Mouse (Mus musculus) thymus, postnatal 0 days (tissue): ENCODE results near the gene Cyp2j12. TPM values are rescaled to one million over a fixed set of nuclear protein-coding genes. Genes with fewer than 3 reads are reported as not detected.
"Not testable (repeated sequence)": the region's sequence is repeated elsewhere in the genome, so short reads cannot be mapped to it uniquely, and the experiment has no call there.

Source experiments
- DNase-seq: peaks from one replicate; pipeline ENCODE4 v3.0.0-alpha.2; 2015; ENCODE audit warnings: low spot score
- polyA plus RNA-seq: library from polyadenylated mRNA; unstranded; fragments of >200 nt; fragmentation: Nextera tagmentation; extraction: Ambion mirVana; gene quantifications from 2 replicates; pipeline ENCODE4 v1.2.1, GENCODE M21; 2015

Cyp2j12 gene
- polyA plus RNA-seq: 0.09 TPM in 1 of 2 replicates, not detected in the other

DNA sequence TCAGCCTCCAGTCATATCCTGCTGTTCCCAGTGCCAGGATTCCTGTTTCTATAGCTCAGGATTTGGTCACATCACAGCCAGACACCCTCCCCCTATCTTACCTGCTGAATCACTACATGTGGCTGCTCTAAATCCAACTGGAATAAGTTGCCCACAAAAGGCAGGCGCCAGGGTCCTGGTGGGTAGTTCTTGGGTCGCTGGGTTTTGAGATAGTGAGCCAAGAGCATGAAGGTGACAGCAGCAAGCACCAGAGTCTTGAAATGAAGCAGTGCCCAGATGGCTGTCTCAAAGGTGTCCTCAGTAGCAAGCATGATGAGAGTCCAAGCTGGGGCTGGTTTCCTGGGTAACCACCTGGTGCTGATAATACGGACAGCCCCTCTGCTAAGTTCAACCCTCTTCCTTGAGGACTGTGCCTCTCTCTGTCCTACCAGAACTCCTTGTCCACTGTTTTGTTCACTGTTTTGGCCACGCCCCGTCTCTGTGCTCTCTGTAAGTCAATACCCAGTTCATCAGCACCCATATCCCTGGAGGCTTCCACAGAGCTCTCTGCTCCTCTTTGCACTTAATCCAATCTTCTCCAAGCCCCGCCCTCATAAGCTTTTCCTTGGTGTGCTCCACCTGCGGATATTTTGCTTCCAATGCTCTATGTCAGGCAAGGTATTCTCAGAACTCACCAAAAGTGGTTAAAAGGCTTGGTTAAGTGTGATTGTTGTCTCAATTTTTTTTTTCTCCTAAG lies at the start of gene Cyp2j12:
Cyp2j12 (minus strand) TSS at position 421 of the 736 bp plus-strand sequence.
- DNase-seq: no peak

DNA sequence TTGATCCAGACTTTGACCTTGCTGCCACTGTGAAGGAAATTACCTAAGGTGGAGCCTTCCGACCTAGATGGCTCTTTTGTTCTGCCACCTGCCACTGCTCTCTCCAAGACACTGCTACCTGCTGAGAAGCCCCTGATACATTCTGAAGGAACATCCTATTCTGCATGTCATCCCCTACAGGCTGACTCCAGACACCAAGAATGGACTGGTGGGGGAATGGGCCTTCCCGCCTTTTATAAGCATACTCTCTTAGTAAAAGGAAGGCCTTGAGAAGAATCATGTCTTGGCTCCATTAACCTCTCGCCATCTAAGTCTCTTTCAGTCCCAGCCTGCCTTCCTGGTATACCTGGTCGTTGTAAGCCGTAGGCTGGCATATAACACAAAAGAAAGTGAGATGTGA lies 48.4 kb upstream of the Cyp2j12 start:
- DNase-seq: not testable (repeated sequence)

DNA sequence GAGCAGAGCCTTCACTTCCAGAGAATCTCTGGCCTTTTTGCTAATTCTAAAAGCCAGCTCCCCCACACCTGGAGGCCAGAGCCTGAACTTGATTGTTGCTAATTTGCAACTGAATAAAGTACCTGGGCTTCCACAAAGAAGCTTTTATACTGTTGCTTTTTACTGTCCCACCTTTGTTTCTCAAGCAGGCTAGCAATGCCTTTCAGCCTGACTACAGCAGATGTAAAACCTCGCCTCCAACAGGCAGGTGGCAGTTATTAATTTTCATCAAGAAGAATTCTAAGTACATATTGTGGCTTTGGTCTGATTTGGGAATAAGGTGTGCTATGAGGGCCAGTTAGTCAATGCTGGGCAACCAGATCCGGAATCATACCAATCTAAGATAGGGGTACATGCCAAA lies 47.7 kb upstream of the Cyp2j12 start:
- not testable (repeated sequence) for DNase-seq

DNA sequence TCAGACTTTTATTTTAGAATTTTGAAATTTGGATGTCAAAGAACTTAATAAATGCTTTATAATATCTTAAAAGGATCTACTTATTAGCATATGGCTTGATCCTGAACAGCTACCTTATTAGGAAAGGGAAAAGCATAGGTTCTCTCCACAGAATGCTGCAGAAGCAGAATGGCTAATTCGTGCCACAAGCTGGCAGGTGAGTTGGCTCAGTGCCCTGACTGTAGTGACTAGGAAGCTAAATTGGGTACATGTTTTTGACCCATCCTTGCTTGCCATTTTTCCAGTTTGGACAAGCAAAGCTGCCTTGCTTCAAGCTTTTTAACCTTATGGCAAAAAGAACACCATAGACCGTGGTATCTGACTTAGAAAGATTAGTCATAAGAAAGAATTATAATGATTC lies 47.2 kb upstream of the Cyp2j12 start:
- not testable (repeated sequence) for DNase-seq

DNA sequence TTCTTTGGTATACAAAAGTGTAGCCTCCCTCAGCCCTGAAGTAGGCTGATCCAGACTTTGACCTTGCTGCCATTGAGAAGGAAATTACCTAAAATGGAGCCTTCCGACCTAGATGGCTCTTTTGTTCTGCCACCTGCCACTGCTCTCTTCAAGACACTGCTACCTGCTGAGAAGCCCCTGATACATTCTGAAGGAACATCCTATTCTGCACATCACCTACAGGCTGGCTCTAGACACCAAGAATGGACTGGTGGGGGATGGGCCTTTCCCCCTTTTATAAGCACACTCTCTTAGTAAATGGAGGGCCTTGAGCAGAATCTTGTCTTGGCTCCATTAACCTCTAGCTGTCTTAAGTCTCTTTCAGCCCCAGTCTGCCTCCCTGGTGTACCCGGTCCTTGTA lies 43.8 kb upstream of the Cyp2j12 start:
- not testable (repeated sequence) for DNase-seq

DNA sequence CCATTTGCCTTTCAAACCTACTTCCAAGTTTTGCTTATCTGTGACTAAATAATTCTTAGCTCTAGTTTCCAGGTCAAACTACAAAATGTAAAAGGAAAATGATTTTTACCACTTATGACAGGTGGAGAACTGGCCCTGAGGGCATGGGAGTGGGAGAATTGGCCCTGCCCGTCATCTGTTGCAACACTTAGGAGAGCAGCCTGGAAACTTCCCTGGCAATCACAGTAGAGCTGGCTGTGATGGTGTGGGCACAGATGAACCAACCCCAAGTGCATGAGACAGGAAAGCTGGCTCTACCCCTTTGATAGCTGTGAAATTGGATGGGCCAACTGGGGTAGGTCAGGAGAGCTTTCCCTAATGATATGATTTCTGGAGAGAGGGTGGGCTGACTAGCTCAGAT lies 21.9 kb upstream of the Cyp2j12 start:
- DNase-seq: no peak

DNA sequence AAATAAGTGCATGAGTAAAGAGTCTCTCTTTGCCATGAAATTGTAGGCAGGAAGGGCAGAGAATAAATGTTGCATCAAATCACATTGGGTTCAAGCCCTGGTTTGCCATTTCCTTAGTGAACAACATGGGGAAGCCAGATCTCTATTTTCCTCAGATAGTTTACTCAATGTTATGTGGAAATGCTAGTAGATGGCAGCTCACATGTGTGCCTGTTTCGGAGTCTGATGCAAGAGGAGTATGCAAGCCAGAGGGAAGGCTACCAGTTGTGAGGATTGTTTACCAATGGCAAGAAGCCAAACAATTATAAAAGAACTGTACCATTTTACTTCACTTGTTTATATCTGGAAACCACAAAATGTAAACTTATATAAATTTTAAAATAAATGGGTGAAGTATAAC lies 20.6 kb upstream of the Cyp2j12 start:
- DNase-seq: no peak

DNA sequence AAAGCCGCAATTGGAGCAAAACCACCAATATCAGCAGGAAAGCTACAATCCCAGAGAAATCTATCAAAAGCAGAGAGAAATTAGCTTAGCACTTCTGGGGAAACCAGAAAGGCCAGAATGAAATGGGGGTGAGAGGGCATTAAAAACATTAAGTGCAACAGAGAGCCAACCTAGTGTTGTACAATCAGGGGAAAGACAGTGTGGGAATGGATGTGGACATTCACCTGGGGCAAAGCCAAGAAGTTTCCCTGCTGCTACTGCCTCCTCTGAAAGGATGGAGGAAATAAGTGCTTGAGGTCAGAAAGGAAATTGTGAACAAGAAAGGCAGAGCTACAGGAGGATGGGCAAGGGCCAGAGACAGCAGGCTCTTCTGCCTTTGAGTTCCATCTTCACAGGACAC lies 1.7 kb downstream of the Cyp2j12 start:
- DNase-seq: no peak

DNA sequence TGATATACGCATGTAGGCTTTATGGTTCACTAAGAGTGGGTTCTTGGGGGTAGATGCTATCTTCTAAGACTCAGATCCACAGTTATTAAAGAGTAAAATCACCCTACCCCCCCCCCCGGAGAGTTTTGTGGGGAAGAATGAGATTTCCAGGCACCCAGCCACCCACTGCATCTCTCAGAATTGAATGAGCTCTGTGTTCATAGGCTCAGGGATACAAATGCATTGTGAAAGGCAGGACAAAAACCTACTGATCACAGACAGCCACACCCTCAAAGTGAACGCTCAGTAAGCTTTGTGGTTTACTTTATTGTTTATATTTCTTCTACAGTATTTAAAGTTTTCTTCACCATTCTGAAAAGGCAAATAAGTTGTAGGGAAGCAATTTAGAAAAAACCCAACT lies 6.7 kb downstream of the Cyp2j12 start:
- DNase-seq: no peak

DNA sequence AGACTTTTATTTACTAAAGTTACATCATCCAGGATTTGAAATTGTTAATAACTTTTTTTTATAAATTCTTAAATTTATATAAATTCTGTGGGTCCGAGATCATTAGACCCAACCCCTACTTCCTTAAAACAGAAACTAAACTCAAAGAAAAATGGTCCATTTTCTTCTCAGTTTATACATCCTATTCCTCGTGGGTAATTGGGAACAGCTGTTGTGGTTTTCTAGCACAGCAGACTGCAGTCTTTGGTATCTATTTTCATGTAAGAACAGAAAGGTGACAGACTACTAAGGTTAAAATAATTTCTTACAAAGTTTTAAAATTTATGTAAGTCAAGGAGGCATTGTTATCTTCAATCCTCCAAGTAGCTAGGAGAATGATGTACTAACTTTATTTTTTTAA lies 44.1 kb downstream of the Cyp2j12 start:
- DNase-seq: no peak

DNA sequence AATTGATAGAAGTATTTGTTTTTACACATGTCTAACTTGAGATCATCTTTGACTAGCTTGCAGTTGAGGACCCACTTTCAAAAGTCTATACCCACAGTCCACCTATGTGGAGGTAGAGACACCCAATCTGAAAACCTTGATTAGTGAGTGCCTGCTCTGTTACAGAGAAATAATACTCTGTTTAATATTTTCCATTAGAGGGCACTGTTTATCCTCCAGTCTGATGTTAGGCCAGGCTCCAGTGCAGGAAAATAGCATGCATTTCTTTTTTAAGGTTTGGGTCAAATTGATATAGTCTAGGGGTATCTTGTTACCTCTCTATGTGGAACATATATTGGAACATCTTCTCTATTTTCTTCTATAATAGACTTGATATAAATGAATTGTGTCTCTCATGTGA lies 49.1 kb downstream of the Cyp2j12 start:
- DNase-seq: no peak

DNA sequence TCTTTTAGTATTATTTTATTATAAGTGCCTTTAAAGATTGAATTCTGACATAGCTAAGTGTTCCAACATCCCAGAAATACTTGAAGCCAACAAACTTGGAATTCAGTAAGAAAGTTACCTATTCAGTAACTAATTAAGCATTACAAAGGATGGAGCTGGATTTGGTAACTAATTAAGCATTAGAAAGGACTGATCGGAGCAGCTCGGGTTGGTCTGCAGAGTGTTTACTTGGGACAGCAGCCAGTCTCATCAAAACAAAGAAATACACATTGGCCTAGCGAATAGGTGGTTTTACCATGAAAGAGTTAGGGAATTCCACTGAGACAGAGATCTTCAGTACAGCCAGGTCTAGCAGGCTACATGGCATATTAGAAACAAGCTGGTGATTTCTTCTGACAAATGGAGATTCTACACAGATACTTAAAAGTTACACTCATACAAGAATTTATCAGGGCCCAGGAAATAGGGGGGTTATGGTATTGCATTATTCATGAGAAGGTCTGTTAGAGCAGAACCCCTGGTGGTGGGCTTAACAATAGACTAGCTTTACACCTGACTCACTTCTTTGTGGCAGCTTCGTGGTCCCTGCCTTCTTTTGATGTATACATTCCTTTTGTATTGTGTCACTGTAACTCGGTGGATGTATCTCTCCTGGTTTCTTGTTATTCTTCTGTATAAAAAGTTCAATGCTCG lies 51.5 kb downstream of the Cyp2j12 start:
- not testable (repeated sequence) for DNase-seq

DNA sequence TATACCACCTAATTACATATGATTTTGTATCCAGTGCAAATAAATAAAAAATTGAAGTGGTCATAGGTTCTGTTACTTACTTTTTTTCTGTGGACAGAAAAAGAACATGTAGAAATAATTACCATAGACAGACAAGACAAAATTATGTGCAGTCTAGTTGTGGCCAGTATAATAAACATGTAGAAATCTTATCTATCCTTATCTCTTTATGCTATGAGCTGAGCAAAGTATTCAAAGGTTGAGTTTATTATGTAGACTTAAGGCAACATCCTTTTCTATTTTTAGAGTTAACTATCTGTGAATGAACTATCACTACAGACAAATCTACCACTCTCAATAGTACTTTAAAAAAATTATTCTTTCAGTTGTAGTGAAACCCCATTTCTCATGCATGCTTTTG lies 62.6 kb downstream of the Cyp2j12 start:
- no peak for DNase-seq

DNA sequence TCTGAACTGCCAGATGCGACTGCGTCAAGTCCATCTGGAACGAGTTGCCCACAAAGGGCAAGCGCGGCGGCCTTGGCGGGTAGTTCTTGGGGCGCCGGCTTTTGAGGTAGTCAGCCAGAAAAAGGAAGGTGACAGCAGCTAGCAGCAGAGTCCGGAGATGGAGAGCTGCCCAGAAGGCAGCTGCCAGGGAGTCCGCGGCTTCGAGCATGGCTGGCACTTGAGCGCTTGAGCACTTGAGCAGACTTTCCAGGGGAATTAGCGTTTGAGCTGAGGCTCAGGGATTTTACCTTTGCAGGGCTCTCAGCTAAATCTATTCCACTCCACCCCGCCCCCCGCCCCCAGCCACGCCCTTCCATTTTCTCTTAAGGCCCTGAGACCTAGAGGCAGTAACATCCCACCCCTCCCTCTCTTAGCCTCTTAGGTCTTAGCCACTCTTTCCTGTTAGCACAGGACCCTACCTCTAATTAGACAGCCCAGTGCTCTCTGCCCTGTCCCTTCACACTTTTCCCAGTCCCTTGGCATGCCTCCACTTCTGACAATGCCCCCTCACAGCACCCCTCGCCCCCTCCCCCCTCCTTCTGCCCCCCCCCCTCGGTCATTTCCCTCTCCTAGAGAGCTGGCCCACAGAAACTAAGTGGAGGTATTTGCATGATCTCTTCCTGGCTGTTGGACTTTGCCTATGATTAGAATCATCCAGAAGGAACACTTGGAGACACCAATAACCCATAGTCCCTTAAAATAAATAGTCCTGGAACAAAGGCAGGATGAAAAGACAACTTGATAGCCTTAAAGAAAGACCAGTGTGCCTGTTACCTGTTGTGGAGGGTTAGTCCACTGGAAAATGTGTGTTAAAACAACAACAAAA lies 63.5 kb downstream of the Cyp2j12 start, which contains the start of gene Cyp2j13:
Cyp2j13 (minus strand) TSS at position 286 of the 865 bp plus-strand sequence.
- no peak for DNase-seq

DNA sequence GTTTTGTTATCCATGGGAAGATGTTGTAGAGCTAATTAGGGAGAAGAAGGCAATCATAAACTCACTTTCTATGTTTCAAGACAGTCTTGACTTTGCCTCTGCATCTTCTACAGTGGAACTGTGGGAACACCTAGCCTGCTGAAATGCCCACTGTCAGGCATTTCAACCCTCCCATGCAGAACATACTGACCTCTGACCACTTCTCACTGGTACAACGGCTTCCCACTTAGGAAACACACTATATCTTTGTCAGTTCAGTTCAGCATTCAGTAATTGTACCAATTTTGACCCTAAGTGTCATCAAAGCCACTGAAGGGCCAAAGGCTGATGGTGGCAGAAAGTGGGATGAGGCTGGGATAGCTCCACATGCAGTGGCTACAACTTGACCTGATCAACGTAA lies 78.9 kb downstream of the Cyp2j12 start:
- no peak for DNase-seq

DNA sequence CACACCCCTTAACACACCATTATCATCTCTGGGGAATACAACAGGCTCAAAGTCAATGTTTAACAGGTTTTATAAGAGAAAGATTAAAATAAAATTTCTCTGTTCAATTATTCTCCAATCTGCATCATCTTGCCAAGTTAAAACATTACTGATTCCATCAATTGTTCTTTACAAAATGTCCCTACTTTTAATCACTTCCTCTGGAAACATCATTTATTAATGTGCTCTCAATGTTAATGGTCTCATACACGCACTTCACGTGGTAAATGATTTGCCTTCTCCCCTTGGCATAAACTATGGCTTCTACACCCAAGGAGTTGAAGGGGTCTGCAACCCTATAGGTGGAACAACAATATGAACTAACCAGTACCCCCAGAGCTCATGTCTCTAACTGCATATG lies 80.8 kb downstream of the Cyp2j12 start:
- no peak for DNase-seq

Other genes starting within 250 kb of the Cyp2j12 start
- gene Hook1, start 173.9 kb downstream of the Cyp2j12 start, polyA plus RNA-seq: 17.1 and 17.6 TPM in 2 replicates
- 0.05 TPM in 1 of 2 replicates, not detected in the other for gene Cyp2j13, start 63.6 kb downstream of the Cyp2j12 start, polyA plus RNA-seq
- gene Cyp2j7, start 95.5 kb upstream of the Cyp2j12 start, polyA plus RNA-seq: not detected in 2 replicates
- gene Cyp2j11, start 207.5 kb upstream of the Cyp2j12 start, polyA plus RNA-seq: 0.09 TPM in 1 of 2 replicates, not detected in the other